Mouse (Mus musculus) lung, adult 2 months (tissue): Measurements from ENCODE around the gene Slit3.

Experiments
- CTCF ChIP-seq: fragments of 200-500 bp; IDR thresholded peaks from 2 replicates; pipeline ENCODE4 v1.5.1; 2011; ENCODE audit warnings: mild to moderate bottlenecking, low read length, control low read depth; ENCODE audit not compliant: insufficient read depth
- POLR2A ChIP-seq: fragments of 200-500 bp; IDR thresholded peaks from 2 replicates; pipeline ENCODE4 v1.6.1; 2011; ENCODE audit warnings: low read depth, mild to moderate bottlenecking, control low read depth, low read length, borderline replicate concordance; ENCODE audit errors: extremely low read depth

DNA sequence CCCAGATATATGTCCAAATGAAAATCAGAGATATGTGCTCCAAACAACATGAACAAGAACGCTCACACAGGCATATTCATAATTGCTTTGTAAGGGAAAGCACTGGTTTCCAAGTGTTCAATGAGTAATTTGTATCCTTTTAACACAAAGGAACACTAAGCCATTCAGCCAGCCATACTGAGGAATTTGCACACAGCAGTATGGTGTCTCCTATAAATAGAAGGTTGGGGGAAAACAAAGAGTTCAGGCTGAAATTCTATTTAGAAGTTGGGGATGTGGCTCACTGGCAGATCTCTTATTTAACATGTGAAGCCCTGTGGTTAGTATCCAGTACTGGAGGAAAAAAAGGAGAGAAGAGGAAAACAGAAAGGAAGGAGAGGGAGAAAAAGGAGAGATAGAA is 32.9 kb upstream of the Slit3 start:
- TF ChIP-seq POLR2A (no peak), CTCF (no peak)
